Mouse (Mus musculus): ENCODE results near the gene Tbc1d16. TPM values are rescaled to one million over a fixed set of nuclear protein-coding genes. Genes with fewer than 3 reads are reported as not detected.

Tbc1d16 gene
- polyA plus RNA-seq, 1 experiment from 2014 or later: 17.4 TPM

GRCm38 (mm10) chr11:119146140-119146539 lies 82.2 kb downstream of the Tbc1d16 start:
- no peak for TF ChIP-seq CTCF (IDR thresholded peaks at IDR 0.05)
- no peaks in the 10 kb centered on the region for H3K27me3 ChIP-seq
- ChIA-PET CTCF (no interaction called here), POLR2A (no interaction called here)
- DNase-seq (ENCODE audit: low read depth, low spot score) (no peak), ATAC-seq (no peak)
- in situ Hi-C loops (cut with MboI; ENCODE audit: low pct_unique_long_range_greater_than_20kb): no loop called here

GRCm38 (mm10) chr11:119144801-119145475 lies 83.4 kb downstream of the Tbc1d16 start:
- DNase-seq (ENCODE audit: low read depth, low spot score) (no peak), ATAC-seq (no peak)
- CTCF ChIA-PET: no interaction called here
- POLR2A ChIA-PET: no interaction called here
- no peak for TF ChIP-seq CTCF (IDR thresholded peaks at IDR 0.05)
- in situ Hi-C loops (cut with MboI; ENCODE audit: low pct_unique_long_range_greater_than_20kb): no loop called here
- H3K27me3 ChIP-seq: no peaks in the 10 kb centered on the region

DNA sequence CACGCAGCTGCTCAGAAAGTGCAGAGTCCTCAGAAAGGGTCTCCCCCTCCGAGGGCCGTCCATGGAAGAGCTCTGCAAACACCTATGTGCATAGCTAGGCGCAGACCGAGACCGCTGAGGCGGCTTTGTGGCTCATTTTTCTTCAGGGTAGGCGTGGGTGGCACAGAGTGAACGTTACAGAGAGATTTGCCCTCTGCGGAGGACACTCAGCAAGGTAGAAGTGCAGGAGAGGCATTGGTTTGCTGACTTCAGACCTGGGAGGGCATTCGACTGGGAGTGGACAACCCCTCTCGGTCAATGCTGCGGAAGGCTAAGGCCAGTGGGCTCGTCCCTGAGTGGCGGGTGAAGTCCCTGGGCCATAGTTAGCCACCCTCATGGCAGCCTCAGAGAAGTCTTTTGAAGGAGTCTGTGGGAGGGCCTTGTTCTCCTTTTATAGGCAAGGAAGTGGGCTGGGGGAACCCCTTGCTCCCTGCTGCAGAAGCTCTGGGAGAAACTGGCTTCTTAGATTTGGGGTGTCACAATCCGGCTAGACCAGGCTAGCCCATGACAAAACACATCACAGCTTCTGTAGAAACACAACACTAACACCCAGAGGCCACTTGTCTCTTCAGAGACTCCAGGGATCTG lies 84.8 kb downstream of the Tbc1d16 start:
- ATAC-seq: no peak
- POLR2A ChIA-PET: no interaction called here

DNA sequence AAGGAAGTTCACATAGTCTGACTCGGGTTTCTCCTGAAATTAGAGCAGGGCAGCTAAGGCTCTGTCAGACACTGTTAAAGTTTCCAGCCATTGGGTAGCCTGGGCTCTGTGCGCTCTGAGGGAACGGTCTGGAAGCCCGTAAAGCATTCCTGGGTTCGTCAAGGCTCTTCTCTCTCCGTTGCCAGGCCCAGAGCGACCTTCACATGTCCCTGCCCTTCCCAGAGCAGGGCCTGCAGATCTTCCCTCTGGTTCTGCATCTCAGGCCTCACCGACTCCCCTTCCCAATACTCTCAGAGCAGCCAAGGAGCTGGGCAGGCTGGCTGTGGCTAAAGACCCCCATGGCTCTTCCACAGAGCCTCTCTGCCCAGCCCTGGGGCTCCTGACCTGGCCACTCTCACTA lies 85.7 kb downstream of the Tbc1d16 start:
- CTCF ChIA-PET: interaction anchor here (1.5 kb wide), 1 partner anchor 10 kb away, joined by 3 read pairs; no protein-coding TSS in a partner anchor
- no peak for TF ChIP-seq CTCF (IDR thresholded peaks at IDR 0.05)
- ATAC-seq (no peak), DNase-seq (ENCODE audit: low read depth, low spot score) (no peak)
- no peaks in the 10 kb centered on the region for H3K27me3 ChIP-seq
- in situ Hi-C loops (cut with MboI; ENCODE audit: low pct_unique_long_range_greater_than_20kb): no loop called here
- POLR2A ChIA-PET: no interaction called here

More for the DNA sequence above, 84.8 kb downstream of the Tbc1d16 start:
- DNase-seq (ENCODE audit: low read depth, low spot score): no peak
- H3K27me3 ChIP-seq: no peaks in the 10 kb centered on the region
- no peak for TF ChIP-seq CTCF (IDR thresholded peaks at IDR 0.05)
- CTCF ChIA-PET: no interaction called here
- in situ Hi-C loops (cut with MboI; ENCODE audit: low pct_unique_long_range_greater_than_20kb): no loop called here

DNA sequence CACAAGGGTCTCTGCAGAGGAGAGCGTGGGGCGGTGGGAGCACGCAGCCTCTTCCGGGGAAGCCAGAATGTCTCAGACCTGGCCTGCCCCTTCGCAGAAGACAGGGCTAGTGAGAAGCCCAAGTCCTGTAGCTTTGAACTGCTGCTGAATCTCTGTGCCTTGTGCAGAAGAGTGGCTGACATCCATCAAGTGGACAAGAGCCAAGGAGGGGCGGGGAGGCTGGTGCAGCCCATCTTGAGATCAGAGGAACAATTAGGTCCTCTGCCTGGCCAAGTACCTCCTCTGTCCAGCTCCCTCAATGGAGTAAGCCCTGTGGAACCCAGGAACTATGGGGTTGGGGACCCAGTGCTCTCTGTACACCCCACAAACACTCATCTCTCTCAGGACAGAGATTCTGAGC lies 89.3 kb downstream of the Tbc1d16 start:
- H3K27me3 ChIP-seq: no peaks in the 10 kb centered on the region
- CTCF ChIA-PET: no interaction called here
- ATAC-seq (no peak), DNase-seq (ENCODE audit: low read depth, low spot score) (no peak)
- in situ Hi-C loops (cut with MboI; ENCODE audit: low pct_unique_long_range_greater_than_20kb): no loop called here
- no peak for TF ChIP-seq CTCF (IDR thresholded peaks at IDR 0.05)
- POLR2A ChIA-PET: no interaction called here

- ChIA-PET CTCF (interaction anchor here (1.5 kb wide), 1 partner anchor 86 kb away, joined by 3 read pairs; no protein-coding TSS in a partner anchor), POLR2A (no interaction called here)
- in situ Hi-C loops (cut with MboI; ENCODE audit: low pct_unique_long_range_greater_than_20kb): no loop called here
- ATAC-seq: no peak
- DNase-seq (ENCODE audit: low read depth, low spot score): no peak
- H3K27me3 ChIP-seq: no peaks in the 10 kb centered on the region
- TF ChIP-seq CTCF (IDR thresholded peaks at IDR 0.05): no peak
Observed at GRCm38 (mm10) chr11:119138205-119138604, 90.1 kb downstream of the Tbc1d16 start.

DNA sequence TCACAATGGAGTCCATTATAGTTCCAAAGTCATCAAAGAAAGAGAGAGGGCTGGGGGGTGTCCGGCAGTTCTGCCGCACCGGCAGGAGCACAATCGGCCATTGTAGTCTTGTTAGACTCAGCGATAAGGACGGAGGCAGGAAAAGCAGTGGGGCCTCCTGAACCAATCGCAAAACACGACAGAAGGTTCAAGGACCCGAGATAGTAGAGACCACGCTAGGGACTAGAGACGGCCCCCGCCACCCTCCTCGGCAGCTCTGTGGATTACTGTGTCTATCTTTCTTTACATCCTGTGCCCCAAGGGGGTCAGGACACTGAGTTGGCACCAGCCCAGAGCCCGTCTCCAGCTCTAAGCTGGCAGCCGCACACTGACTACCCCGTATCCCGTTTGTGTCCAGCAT lies 93.7 kb downstream of the Tbc1d16 start:
- TF ChIP-seq CTCF (IDR thresholded peaks at IDR 0.05): no peak
- H3K27me3 ChIP-seq: no peaks in the 10 kb centered on the region
- DNase-seq (ENCODE audit: low read depth, low spot score) (no peak), ATAC-seq (no peak)
- in situ Hi-C loops (cut with MboI; ENCODE audit: low pct_unique_long_range_greater_than_20kb): no loop called here
- ChIA-PET CTCF (interaction anchor here (1.1 to 1.6 kb wide), 2 partner anchors 56 to 83 kb away, joined by 3 to 4 read pairs; no protein-coding TSS in a partner anchor), POLR2A (interaction anchor here (0.6 kb wide), 1 partner anchor 79 kb away, joined by 5 read pairs; no protein-coding TSS in a partner anchor)

DNA sequence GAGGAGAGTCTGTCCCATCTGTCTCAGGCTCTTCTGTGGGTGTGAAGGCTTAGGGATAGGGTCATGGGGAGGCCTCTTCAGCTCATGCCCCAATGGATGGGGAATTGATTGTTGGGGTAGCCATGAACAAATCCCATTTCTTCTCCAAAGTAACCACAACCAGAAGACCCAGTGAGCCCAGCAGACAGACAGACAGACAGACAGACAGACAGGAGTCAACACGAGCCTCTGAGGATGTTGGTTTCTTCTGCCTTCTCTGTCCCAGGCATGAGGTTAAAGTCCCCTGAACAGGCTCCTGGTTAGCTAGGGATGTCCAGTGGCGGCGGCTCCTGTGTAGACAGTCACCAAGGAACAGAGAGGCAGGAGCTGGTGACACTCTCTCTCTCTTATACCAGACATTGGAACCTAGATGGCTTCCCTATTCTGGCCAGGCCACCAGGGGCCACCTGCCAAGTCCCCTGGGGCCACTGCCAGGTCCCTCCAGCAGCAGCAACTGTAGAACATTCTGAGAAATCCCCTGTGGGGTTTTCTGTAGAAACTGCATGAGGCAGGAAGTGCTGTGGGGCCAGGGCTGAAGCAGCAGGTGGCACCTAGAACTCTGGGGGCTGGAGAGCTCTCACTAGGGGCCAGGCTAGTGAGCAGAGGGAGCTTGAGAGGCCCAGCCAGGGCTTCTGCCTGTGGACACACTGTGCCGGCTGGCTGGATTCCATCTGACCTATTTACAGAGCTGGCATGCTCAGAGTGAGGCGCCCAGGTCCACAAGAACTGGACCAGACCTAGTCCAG lies 94.7 kb downstream of the Tbc1d16 start:
- H3K27me3 ChIP-seq: no peaks in the 10 kb centered on the region
- POLR2A ChIA-PET: no interaction called here
- no peak for DNase-seq (ENCODE audit: low read depth, low spot score)
- no peak for TF ChIP-seq CTCF (IDR thresholded peaks at IDR 0.05)
- no peak for ATAC-seq
- in situ Hi-C loops (cut with MboI; ENCODE audit: low pct_unique_long_range_greater_than_20kb): no loop called here
- CTCF ChIA-PET: interaction anchor here (1.6 kb wide), 1 partner anchor 57 kb away, joined by 3 read pairs; no protein-coding TSS in a partner anchor

GRCm38 (mm10) chr11:119132198-119133035 lies 95.9 kb downstream of the Tbc1d16 start:
- H3K27me3 ChIP-seq: no peaks in the 10 kb centered on the region
- ATAC-seq (no peak), DNase-seq (ENCODE audit: low read depth, low spot score) (no peak)
- in situ Hi-C loops (cut with MboI; ENCODE audit: low pct_unique_long_range_greater_than_20kb): no loop called here
- POLR2A ChIA-PET: no interaction called here
- TF ChIP-seq CTCF (IDR thresholded peaks at IDR 0.05): no peak
- CTCF ChIA-PET: interaction anchor here (1.4 kb wide), 1 partner anchor 56 kb away, joined by 4 read pairs; no protein-coding TSS in a partner anchor

DNA sequence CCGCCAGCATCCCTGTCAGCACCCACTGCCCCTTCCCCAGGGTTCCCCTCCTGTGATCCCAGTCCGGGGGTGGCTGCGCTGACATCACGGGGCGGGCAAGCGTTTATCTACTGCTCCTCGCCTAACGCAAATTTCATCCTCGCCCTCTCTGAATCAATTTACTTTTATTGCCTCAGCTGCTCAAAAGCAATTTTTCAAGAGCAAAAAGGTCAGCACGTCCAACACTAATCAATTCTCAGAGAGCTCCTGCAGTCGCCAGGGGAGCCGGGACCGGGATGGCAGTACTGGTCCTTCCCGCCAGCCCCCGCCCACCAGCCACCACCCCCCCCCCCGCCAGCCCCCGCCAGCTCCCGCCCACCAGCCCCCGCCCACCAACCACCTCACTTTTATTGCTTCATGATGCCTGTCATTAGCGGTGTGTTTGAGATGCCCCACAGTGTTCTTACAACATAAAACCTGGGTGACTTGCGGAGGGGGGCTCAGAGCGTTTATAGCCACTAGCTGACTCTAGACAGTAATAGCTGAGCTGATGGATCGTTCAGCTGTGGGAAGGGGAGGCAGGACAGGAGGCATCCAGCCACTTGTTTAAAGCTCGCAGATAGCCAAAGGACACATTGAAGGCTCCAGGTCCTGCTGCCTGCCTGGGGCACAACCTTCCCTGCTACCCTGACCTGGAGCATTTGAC lies 98.1 kb downstream of the Tbc1d16 start:
- no peak for TF ChIP-seq CTCF (IDR thresholded peaks at IDR 0.05)
- ATAC-seq (no peak), DNase-seq (ENCODE audit: low read depth, low spot score) (no peak)
- POLR2A ChIA-PET: interaction anchor here (1.3 kb wide), 1 partner anchor 60 kb away, joined by 4 read pairs; no protein-coding TSS in a partner anchor
- no peaks in the 10 kb centered on the region for H3K27me3 ChIP-seq
- CTCF ChIA-PET: no interaction called here
- in situ Hi-C loops (cut with MboI; ENCODE audit: low pct_unique_long_range_greater_than_20kb): no loop called here
